Mouse (Mus musculus) CH12.LX (cell line): ENCODE measurements around the gene Sgca. TPM values are rescaled to one million over a fixed set of nuclear protein-coding genes. Genes with fewer than 3 reads are reported as not detected.

Experiments
- DNase-seq: peaks from one replicate; pipeline ENCODE4 v3.0.0-alpha.2; 2013; ENCODE audit errors: extremely low read depth
- H3K27ac ChIP-seq: 2 replicates; pipeline ENCODE4 v1.5.1; 2012; ENCODE audit warnings: low read depth, mild to moderate bottlenecking, control low read depth, moderate library complexity; ENCODE audit not compliant: insufficient read depth
- H3K27me3 ChIP-seq: replicated peaks from 2 replicates; pipeline ENCODE3; 2012; ENCODE audit warnings: inconsistent platforms
- H3K36me3 ChIP-seq, 2 experiments: replicated peaks in 1 of 2; 2 replicates each; pipeline versions ENCODE3 to v1.6.1; 2012; ENCODE audit warnings: inconsistent platforms in 1 of 2, low read length in 1 of 2, mild to moderate bottlenecking in 1 of 2, mixed read lengths in 1 of 2, moderate library complexity in 1 of 2; ENCODE audit not compliant: control insufficient read depth in 1 of 2, insufficient read depth in 1 of 2
- H3K4me1 ChIP-seq, 2 experiments: 2 replicates each; pipeline ENCODE4 v1.6.1; 2012; ENCODE audit warnings: inconsistent platforms in 1 of 2, moderate library complexity in 1 of 2; ENCODE audit not compliant: insufficient read depth in 2 of 2, control insufficient read depth in 1 of 2
- H3K4me2 ChIP-seq: 2 replicates; pipeline ENCODE4 v1.6.1; 2012; ENCODE audit warnings: low read depth, mild to moderate bottlenecking, control low read depth; ENCODE audit not compliant: poor library complexity, insufficient read depth, severe bottlenecking
- H3K4me3 ChIP-seq, 3 experiments: fragments of 150-350 bp in 1 of 3; sonication (generic) in 1 of 3; replicated peaks in 1 of 3; 2 replicates each; pipeline versions ENCODE3 to v1.5.1; 2011 to 2012; ENCODE audit warnings: low read depth in 2 of 3, low read length in 2 of 3, mild to moderate bottlenecking in 2 of 3, moderate library complexity in 2 of 3, control low read depth in 1 of 3, improper control_type of control experiment in 1 of 3, inconsistent platforms in 1 of 3, mixed read lengths in 1 of 3; ENCODE audit not compliant: poor library complexity in 1 of 3
- H3K79me2 ChIP-seq: replicated peaks from 2 replicates; pipeline ENCODE4 v1.6.1; 2012; ENCODE audit warnings: mild to moderate bottlenecking, moderate library complexity; ENCODE audit not compliant: control insufficient read depth, poor library complexity, insufficient read depth, severe bottlenecking; ENCODE audit errors: extremely low read depth
- H3K9ac ChIP-seq: 2 replicates; pipeline ENCODE4 v1.6.1; 2012; ENCODE audit warnings: low read depth, mild to moderate bottlenecking, control low read depth, moderate library complexity; ENCODE audit not compliant: insufficient read depth
- H3K9me3 ChIP-seq: replicated peaks from 2 replicates; pipeline ENCODE3; 2012; ENCODE audit warnings: low read length, inconsistent platforms, mixed read lengths
- BHLHE40 ChIP-seq: IDR thresholded peaks from 2 replicates; pipeline ENCODE4 v1.6.1; 2011; ENCODE audit warnings: mild to moderate bottlenecking, low read depth, low read length, improper control_type of control experiment
- CHD1 ChIP-seq: IDR thresholded peaks from 2 replicates; pipeline ENCODE4 v1.6.1; 2012; ENCODE audit warnings: low read depth, low read length, improper control_type of control experiment, inconsistent platforms
- CHD2 ChIP-seq: IDR thresholded peaks from 2 replicates; pipeline ENCODE4 v1.6.1; 2011; ENCODE audit warnings: low read length, improper control_type of control experiment
- EP300 ChIP-seq: IDR thresholded peaks from 2 replicates; pipeline ENCODE4 v1.6.1; 2011; ENCODE audit warnings: low read length, improper control_type of control experiment
- ETS1 ChIP-seq: conservative IDR thresholded peaks from 2 replicates; pipeline ENCODE4 v1.6.1; 2012; ENCODE audit warnings: low read depth, mild to moderate bottlenecking, inconsistent platforms, low read length, improper control_type of control experiment, moderate library complexity
- HCFC1 ChIP-seq: IDR thresholded peaks from 2 replicates; pipeline ENCODE4 v1.6.1; 2012; ENCODE audit warnings: low read depth, mild to moderate bottlenecking, inconsistent platforms, low read length, improper control_type of control experiment
- IRF4 ChIP-seq: IDR thresholded peaks from 2 replicates; pipeline ENCODE4 v1.6.1; 2014; ENCODE audit warnings: low read depth, mild to moderate bottlenecking, inconsistent platforms, low read length, improper control_type of control experiment
- JUN ChIP-seq: IDR thresholded peaks from 2 replicates; pipeline ENCODE4 v1.6.1; 2011; ENCODE audit warnings: low read depth, mild to moderate bottlenecking, low read length, improper control_type of control experiment, moderate library complexity; ENCODE audit not compliant: insufficient read depth
- JUND ChIP-seq: conservative IDR thresholded peaks from 2 replicates; pipeline ENCODE4 v1.6.1; 2011; ENCODE audit warnings: low read depth, low read length, improper control_type of control experiment
- KAT2A ChIP-seq: IDR thresholded peaks from 2 replicates; pipeline ENCODE4 v1.6.1; 2012; ENCODE audit warnings: low read length, improper control_type of control experiment, inconsistent platforms; ENCODE audit not compliant: insufficient replicate concordance
- MAFK ChIP-seq: IDR thresholded peaks from 2 replicates; pipeline ENCODE4 v1.6.1; 2011; ENCODE audit warnings: low read length, improper control_type of control experiment; ENCODE audit not compliant: insufficient replicate concordance
- MAX ChIP-seq: IDR thresholded peaks from 2 replicates; pipeline ENCODE4 v1.6.1; 2011; ENCODE audit warnings: low read length, improper control_type of control experiment
- MEF2A ChIP-seq: IDR thresholded peaks from 2 replicates; pipeline ENCODE4 v1.6.1; 2014; ENCODE audit warnings: low read depth, mild to moderate bottlenecking, inconsistent platforms, low read length, improper control_type of control experiment, borderline replicate concordance
- MXI1 ChIP-seq: IDR thresholded peaks from 2 replicates; pipeline ENCODE4 v1.6.1; 2011; ENCODE audit warnings: mild to moderate bottlenecking, low read depth, low read length, improper control_type of control experiment
- MYC ChIP-seq: IDR thresholded peaks from 2 replicates; pipeline ENCODE4 v1.6.1; 2011; ENCODE audit warnings: low read depth, mild to moderate bottlenecking, improper control_type of control experiment, low read length
- PAX5 ChIP-seq: IDR thresholded peaks from 2 replicates; pipeline ENCODE4 v1.6.1; 2012; ENCODE audit warnings: low read length, inconsistent platforms, mixed read lengths
- POLR2A ChIP-seq: IDR thresholded peaks from 2 replicates; pipeline ENCODE4 v1.6.1; 2011; ENCODE audit warnings: low read depth, mild to moderate bottlenecking, improper control_type of control experiment, low read length
- POLR2AphosphoS2 ChIP-seq: IDR thresholded peaks from 2 replicates; pipeline ENCODE4 v1.6.1; 2011; ENCODE audit warnings: low read depth, low read length, improper control_type of control experiment
- RCOR1 ChIP-seq: conservative IDR thresholded peaks from 2 replicates; pipeline ENCODE4 v1.6.1; 2012; ENCODE audit warnings: low read depth, mild to moderate bottlenecking, inconsistent platforms, low read length, improper control_type of control experiment
- SMC3 ChIP-seq: IDR thresholded peaks from 2 replicates; pipeline ENCODE4 v1.6.1; 2011; ENCODE audit warnings: low read depth, low read length, improper control_type of control experiment
- TBP ChIP-seq: conservative IDR thresholded peaks from 2 replicates; pipeline ENCODE4 v1.6.1; 2011; ENCODE audit warnings: low read depth, low read length, improper control_type of control experiment
- TCF12 ChIP-seq: IDR thresholded peaks from 2 replicates; pipeline ENCODE4 v1.6.1; 2014; ENCODE audit warnings: low read depth, mild to moderate bottlenecking, inconsistent platforms, low read length, improper control_type of control experiment
- USF1 ChIP-seq: IDR thresholded peaks from 2 replicates; pipeline ENCODE4 v1.6.1; 2014; ENCODE audit warnings: low read depth, mild to moderate bottlenecking, inconsistent platforms, low read length, improper control_type of control experiment
- ZKSCAN1 ChIP-seq: IDR thresholded peaks from 2 replicates; pipeline ENCODE4 v1.6.1; 2012; ENCODE audit warnings: low read depth, inconsistent platforms, low read length, improper control_type of control experiment, borderline replicate concordance
- ZNF384 ChIP-seq: IDR thresholded peaks from 2 replicates; pipeline ENCODE4 v1.6.1; 2012; ENCODE audit warnings: low read depth, low read length, improper control_type of control experiment, inconsistent platforms
- dilution Hi-C: fragments of 300-500 bp; cut with MboI; formaldehyde crosslinking; loops from 2 replicates; pipeline ENCODE4 v1.14.3; 2020; ENCODE audit warnings: low sequenced_read_pairs; ENCODE audit not compliant: extremely low pct_unique_long_range_greater_than_20kb, extremely low pct_ligation_motif_present
- in situ Hi-C: fragments of 300-500 bp; cut with MboI; formaldehyde crosslinking; loops from 3 replicates; pipeline ENCODE4 v1.14.3; 2019; ENCODE audit warnings: low sequenced_read_pairs, low pct_ligation_motif_present, low pct_unique_long_range_greater_than_20kb, mixed read lengths
- polyA plus RNA-seq: library from polyadenylated mRNA; unstranded; fragments of >175 nt; gene quantifications from 2 replicates; pipeline ENCODE4 v1.2.1, GENCODE M21; 2012; ENCODE audit warnings: low read depth; ENCODE audit not compliant: insufficient read length
- total RNA-seq, 2 experiments: library from RNA; depleted of rRNA; stranded (reverse); fragments of 300-350 nt in 1 of 2; fragments of >200 nt in 1 of 2; gene quantifications; 2 replicates each; pipeline ENCODE4 v1.2.3; 2012 to 2014

Gene Sgca
- total and polyA plus RNA-seq, 3 experiments = 0.08 to 0.39 TPM; not detected in 1

- H3K4me2 ChIP-seq = no peak overlapping the region
- in situ Hi-C loops = no loop called here
Measured at GRCm38 (mm10) chr11:94997596-94997995, 21.5 kb upstream of the Sgca start.

GRCm38 (mm10) chr11:94996984-94997383 is 20.9 kb upstream of the Sgca start:
- dilution Hi-C loops = no loop called here
- no peak for TF ChIP-seq POLR2A
- no peak for TF ChIP-seq TBP
- no peak for TF ChIP-seq SMC3
- TF ChIP-seq CHD2 = no peak
- TF ChIP-seq TCF12 = no peak
- no peak for TF ChIP-seq JUN
- H3K36me3 ChIP-seq = peaks cover 30 to 72% of the 10 kb centered on the region in 2 experiments
- DNase-seq = no peak
- no peaks in the 10 kb centered on the region for H3K27me3 ChIP-seq
- H3K9me3 ChIP-seq = no peaks in the 10 kb centered on the region
- no peak overlapping the region for H3K27ac ChIP-seq
- H3K79me2 ChIP-seq = 0 out of 2 replicates have a peak, but pooled peaks cover 3% of the 10 kb centered on the region
- H3K9ac ChIP-seq = no peak overlapping the region
- no peak overlapping the region for H3K4me3 ChIP-seq
- no peak overlapping the region for H3K4me2 ChIP-seq
- in situ Hi-C loops = no loop called here
- peaks cover 28 to 56% of the 10 kb centered on the region in 2 experiments for H3K4me1 ChIP-seq

More at GRCm38 (mm10) chr11:94997596-94997995, 21.5 kb upstream of the Sgca start:
- Histone ChIP-seq H3K27ac (no peak overlapping the region), H3K9me3 (no peaks in the 10 kb centered on the region), H3K27me3 (no peaks in the 10 kb centered on the region), H3K9ac (no peak overlapping the region), H3K4me1 (peaks cover 22 to 50% of the 10 kb centered on the region in 2 experiments), H3K79me2 (0 out of 2 replicates have a peak, but pooled peaks cover 3% of the 10 kb centered on the region), H3K36me3 (peaks cover 36 to 75% of the 10 kb centered on the region in 2 experiments), H3K4me3 (no peak overlapping the region)
- DNase-seq = no peak
- TF ChIP-seq JUND = no peak
- TF ChIP-seq MXI1 = no peak
- TF ChIP-seq ZKSCAN1 = no peak
- no peak for TF ChIP-seq PAX5
- TF ChIP-seq KAT2A = no peak
- TF ChIP-seq BHLHE40 = no peak
- no peak for TF ChIP-seq ZNF384
- TF ChIP-seq IRF4 = no peak
- TF ChIP-seq POLR2AphosphoS2 = no peak
- dilution Hi-C loops = no loop called here

- in situ Hi-C loops = no loop called here
- no peak for DNase-seq
- peaks cover 32 to 56% of the 10 kb centered on the region in 2 experiments for H3K4me1 ChIP-seq
- no peak for TF ChIP-seq RCOR1
- no peak for TF ChIP-seq MAFK
- TF ChIP-seq MXI1 = no peak
- no peak for TF ChIP-seq USF1
- no peak for TF ChIP-seq POLR2AphosphoS2
- TF ChIP-seq EP300 = no peak
- TF ChIP-seq MYC = no peak
- no peak for TF ChIP-seq BHLHE40
- no peak for TF ChIP-seq CHD2
- TF ChIP-seq ETS1 = no peak
- no peak for TF ChIP-seq JUND
- no peak for TF ChIP-seq MAX
- no peak for TF ChIP-seq HCFC1
- TF ChIP-seq CHD1 = no peak
- TF ChIP-seq ZKSCAN1 = no peak
- no peak for TF ChIP-seq MEF2A
- TF ChIP-seq, all 38 proteins: peak for 0
- dilution Hi-C loops = no loop called here
- Histone ChIP-seq H3K4me3 (no peak overlapping the region), H3K4me2 (no peak overlapping the region), H3K9ac (no peak overlapping the region), H3K36me3 (peaks cover 24 to 65% of the 10 kb centered on the region in 2 experiments), H3K27me3 (no peaks in the 10 kb centered on the region), H3K27ac (no peak overlapping the region), H3K79me2 (0 out of 2 replicates have a peak, but pooled peaks cover 3% of the 10 kb centered on the region), H3K9me3 (no peaks in the 10 kb centered on the region)
Measured at GRCm38 (mm10) chr11:94996101-94996500, 20.0 kb upstream of the Sgca start.
